Mouse (Mus musculus): ENCODE measurements at regions not wholly inside any gene's neighbourhood (a gene's known extent, or its start where the extent isn't known, plus 50 kb on each side); places are given as distances from the start of the nearest gene placed in this dataset.
"Not testable (repeated sequence)": the region's sequence is repeated elsewhere in the genome, so short reads cannot be mapped to it uniquely, and the experiment has no call there.

GRCm38 (mm10) chr6:4149663-4150062 is 62.9 kb upstream of the Bet1 start:
- no peak for DNase-seq

GRCm38 (mm10) chr6:4158293-4158692 is 71.5 kb upstream of the Bet1 start:
- DNase-seq = no peak

DNA sequence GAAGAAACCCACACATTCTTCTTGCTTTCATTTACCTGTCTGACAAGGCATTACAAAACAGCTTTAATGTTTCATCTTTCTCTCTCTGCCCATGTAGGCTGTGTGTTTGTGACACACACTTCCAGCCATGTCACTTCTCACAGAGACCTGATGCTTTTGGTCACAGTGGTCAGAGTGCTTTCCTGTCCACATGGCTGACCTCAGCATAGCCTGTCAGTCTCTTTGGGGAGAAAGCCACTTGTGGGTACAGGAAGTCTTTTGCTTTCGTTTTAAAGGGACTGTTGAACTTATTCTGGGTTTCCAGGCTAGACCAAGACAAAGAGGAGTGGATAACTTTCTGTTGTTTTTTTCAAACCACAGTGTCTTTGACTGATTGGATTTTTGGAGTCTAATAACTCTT is 77.0 kb upstream of the Bet1 start:
- no peak for DNase-seq

- no peak for DNase-seq
These were observed 80.3 kb upstream of the Bet1 start for GRCm38 (mm10) chr6:4167112-4167511.

DNA sequence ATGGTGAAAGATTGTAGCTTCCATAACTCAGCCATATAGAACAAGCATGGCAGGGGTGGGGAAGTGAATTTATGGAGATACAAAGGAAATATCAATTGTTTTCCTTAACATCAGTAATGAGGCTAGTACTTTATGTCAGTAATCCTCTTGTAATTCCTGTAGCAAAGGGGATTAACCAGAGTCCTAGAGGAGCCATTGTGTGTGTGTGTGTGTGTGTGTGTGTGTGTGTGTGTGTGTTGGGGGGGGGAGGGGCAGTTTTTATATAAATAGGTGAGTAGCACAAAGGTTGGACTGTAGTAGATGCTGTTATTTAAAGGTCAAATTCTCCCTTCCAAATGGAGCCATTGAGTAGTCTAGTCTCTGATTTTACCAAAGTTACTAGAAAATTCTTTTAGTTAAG is 81.0 kb upstream of the Bet1 start:
- no peak for DNase-seq

DNA sequence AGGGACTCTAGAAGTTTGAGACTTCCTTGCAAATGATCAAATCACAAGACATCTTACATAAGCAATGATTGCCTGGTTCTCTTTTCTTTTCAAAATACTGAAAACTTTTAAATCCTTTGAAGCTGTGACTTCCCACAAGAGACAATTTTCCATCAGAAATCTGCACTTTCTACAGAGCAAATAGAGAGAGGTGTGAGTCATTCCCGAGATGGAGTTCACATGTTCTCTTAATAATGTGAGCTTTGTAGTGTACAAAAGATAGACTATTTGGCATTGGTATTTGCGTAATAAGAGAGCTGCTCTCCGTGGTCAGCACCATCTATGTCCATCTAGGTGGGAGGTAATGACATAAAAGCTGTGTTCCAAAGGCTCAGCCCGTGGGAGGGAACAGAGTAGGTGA is 84.8 kb upstream of the Bet1 start:
- DNase-seq = no peak

- no peak for DNase-seq
These were observed 100.9 kb upstream of the Bet1 start for GRCm38 (mm10) chr6:4187683-4188082.

DNA sequence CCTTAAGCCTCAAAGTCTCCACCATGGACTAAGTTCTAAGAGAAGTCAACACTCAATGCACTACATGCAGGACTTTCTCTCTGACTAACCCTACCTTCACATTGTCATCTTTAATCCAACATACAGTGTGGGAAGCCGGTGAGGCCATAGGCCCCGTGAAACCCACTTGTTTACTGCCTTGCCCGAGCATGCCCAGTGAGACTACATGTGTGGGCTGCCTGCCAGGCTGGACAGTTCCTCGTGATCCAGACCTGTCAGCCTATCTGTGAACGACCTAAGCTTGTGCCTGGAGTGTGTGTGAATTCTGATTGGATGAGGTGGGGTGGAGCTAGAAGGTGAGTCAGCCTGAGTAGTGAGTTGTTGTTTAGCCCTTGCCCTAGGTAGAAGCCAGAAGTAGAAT is 104.2 kb upstream of the Bet1 start:
- not testable (repeated sequence) for DNase-seq

DNA sequence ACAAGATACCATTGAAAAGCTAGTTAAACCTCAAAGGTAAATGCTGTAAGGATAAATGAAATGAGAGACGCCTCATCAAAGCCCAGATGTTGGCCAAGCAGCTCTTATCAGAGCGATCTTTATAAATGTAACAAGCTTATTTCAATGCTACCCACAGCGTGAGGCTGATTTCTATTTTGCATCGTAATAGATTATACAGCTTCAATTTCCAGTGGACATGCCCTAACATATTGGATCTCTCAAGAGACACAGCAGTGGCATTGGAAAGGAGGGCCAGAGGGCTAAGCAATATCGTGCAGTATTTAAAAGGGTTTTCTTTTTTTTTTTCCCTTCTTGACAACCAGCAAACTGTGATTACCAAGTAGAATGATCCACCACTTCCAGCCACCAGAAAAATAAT is 106.5 kb upstream of the Bet1 start:
- no peak for DNase-seq

DNA sequence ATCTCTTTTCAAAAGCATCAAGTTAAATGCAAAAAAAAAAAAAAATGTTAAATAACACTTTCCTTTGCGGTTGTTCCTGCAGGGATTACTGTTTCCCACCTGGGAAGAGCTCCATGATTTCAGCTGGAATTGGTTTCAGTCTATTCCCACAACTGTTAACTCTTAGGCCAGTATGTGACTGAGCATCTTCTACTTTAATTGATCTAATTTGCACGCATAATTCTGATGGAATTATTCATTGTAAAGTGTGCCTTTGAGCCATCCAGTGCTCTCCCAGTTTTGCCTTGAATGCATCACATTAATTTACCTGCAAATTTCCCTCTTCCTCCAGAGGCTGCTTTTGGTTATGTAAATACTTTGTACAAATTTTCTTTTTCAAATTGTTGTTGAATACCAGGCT is 114.4 kb upstream of the Bet1 start:
- DNase-seq = no peak

- no peak for DNase-seq
These were observed 118.9 kb upstream of the Bet1 start for GRCm38 (mm10) chr6:4205681-4206080.

DNA sequence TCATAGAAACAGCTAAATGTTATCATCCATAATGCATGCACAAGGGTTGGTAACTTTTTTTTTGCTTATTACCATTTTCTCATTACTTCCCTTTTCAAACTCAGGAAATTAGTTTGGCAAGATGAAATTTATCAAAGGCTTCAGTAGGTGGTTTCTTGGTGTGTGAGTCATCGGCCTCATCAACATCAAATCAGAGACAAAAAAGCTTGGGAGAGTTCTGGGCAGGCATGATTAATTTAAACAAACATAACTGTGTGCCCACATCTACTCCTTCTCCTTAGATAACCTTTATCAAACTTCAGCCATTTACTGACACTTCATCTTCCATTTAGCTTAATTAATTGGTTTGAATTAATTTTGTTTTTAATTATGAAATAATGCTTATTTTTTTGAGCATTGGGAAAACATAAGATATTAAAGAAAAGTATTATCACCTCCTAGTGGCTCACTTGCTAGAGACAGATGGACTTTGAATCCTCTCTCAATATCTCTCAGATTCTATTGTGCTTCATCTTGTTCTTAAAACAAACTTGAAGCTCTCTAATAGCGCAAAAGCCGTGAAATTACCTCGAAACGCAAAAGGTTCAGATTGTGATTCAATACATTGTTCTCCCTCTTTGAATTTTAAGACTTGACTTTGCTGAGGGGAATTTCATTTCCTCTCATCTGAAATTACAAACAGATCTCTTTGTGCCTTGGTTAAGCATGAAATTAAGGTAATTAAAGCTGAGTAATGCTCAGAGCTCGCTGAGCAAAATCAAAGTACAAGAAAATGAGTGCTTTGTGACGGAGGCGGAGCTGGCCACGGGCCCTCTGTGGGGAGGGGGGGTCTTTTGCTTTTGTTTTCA is 158.7 kb upstream of the Bet1 start:
- DNase-seq = no peak

- no peak for DNase-seq
These were observed 159.3 kb upstream of the Bet1 start for GRCm38 (mm10) chr6:4246113-4246419.

DNA sequence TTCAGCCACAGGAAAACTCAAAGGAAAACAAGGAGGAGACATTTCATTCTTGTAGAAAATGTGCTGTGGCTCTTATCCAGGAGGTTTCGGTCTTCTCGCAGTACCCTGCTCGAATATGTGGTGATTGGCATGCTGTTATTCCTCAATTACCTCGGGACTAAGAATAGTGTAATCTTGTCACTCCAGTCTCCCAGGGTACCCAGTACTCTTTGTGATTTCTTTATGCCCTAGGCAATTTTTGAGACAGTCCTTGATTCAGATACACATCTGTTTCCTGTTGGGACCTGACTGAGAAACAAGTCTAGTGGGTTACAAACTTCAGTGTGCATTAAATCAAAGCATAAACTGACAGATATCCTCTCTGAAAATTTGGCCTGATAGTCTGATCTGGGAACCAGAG is 189.8 kb upstream of the Bet1 start:
- no peak for DNase-seq

DNA sequence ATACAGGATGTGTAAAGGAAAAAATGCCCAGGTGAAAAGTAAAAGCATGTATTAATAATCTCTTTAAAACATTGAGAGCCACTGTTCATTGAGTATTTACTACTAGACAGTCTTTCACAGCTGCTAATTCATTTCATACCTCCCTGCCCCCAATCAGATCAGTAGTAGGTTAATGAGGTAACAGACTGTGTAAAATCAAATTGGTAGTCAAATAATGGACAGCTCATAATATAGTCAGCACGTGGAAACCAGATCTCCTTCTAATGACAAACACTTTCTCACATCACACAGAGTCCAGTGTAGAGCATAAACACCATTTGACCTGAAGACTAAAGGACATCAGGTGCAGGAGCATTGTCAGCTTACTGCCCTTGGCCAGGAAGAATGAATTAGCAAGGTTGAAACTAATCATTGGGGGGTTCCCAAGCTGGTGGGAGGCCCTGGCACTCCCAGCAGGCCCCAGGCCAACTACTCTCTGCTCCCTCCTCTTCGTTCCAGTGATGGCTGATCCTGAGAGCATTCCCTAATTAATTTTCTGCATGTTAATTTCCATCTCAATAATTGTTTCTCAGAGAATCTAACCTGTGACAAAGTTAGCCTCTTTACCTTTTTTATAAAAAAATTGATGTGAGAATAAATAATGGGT is 190.6 kb upstream of the Bet1 start:
- no peak for DNase-seq

GRCm38 (mm10) chr6:4291380-4291779 is 204.6 kb upstream of the Bet1 start:
- DNase-seq = no peak

GRCm38 (mm10) chr6:4303410-4303809 is 201.2 kb upstream of the Col1a2 start:
- not testable (repeated sequence) for DNase-seq

- peak; percentile 56 for DNase-seq
These were observed 154.7 kb upstream of the Col1a2 start for GRCm38 (mm10) chr6:4349953-4350352.

DNA sequence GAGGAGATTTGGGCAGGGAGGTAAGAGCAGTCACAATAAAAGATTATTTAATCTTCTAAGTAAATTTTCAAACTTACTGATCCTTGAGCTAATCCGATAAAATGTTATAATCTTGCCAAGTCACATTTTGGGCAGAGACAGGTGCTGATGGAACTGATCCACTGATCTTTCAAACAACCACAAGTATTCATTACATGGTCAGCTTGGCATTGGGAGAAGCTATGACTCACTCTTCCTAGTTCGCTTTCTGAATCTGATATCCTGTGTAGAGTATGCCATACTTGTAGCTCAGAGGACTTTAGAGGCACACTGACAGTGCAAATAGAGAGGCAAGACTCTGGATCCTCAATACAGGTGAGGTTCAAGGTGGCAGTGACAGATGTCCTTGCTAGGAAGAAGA is 142.4 kb upstream of the Col1a2 start:
- DNase-seq = no peak

DNA sequence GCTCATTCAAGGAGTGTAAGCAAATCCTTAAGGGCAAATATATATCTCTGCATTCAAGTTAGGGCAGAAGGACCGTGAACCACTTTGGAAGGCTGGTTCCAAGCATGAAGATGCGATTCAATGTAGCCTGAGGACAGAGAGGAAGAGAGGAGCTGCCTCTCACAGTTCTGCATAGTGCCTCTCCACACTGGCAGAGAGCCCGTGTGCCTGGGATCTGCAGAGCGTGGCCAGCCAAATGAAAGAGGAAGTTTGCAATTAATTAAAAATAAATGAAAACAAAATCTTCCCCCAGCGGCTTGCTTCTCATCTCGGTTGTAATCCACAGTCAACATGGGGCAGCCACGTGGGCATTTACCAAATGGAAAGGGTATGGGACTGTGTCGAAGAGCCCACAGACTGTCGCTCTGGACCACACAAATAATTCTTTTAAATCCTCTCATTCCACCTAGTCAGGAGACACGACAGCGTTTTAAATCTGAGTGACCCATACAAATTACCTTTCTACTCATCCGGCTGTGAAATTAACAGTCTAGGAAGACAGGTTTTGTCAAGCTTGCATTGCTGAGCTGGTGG is 129.1 kb upstream of the Col1a2 start:
- DNase-seq = no peak

- no peak for DNase-seq
These were observed 107.8 kb upstream of the Col1a2 start for GRCm38 (mm10) chr6:4396808-4397207.

- DNase-seq = peak; percentile 36
These were observed 106.7 kb upstream of the Col1a2 start for GRCm38 (mm10) chr6:4397695-4398598.

- DNase-seq = no peak
These were observed 106.0 kb upstream of the Col1a2 start for GRCm38 (mm10) chr6:4398599-4398980.
